Mouse (Mus musculus) heart, embryonic 11.5 days (tissue): ENCODE measurements around the gene Kynu. TPM values are rescaled to one million over a fixed set of nuclear protein-coding genes. Genes with fewer than 3 reads are reported as not detected.

Experiments
- ATAC-seq: fragments of 200-750 bp; cut with Nextera tagmentation; replicated peaks from 2 replicates; pipeline ENCODE4 v1.8.0; 2017; ENCODE audit warnings: moderate library complexity; ENCODE audit not compliant: insufficient number of reproducible peaks, low FRiP score, low TSS enrichment
- H3K27ac ChIP-seq: fragments of 300-500 bp; sonication (generic); 2 replicates; pipeline ENCODE4 v1.5.1; 2014; ENCODE audit warnings: mild to moderate bottlenecking, low read depth, low read length
- H3K27me3 ChIP-seq: fragments of 300-500 bp; sonication (generic); 2 replicates; pipeline ENCODE4 v1.6.1; 2014; ENCODE audit warnings: mild to moderate bottlenecking, low read length, mixed read lengths; ENCODE audit not compliant: control insufficient read depth, insufficient read depth
- H3K36me3 ChIP-seq: fragments of 300-500 bp; sonication (generic); 2 replicates; pipeline ENCODE4 v1.6.1; 2014; ENCODE audit warnings: mild to moderate bottlenecking, low read length, moderate library complexity, mixed read lengths; ENCODE audit not compliant: control insufficient read depth, insufficient read depth
- H3K4me1 ChIP-seq: fragments of 300-500 bp; sonication (generic); 2 replicates; pipeline ENCODE4 v1.6.1; 2014; ENCODE audit warnings: low read length; ENCODE audit not compliant: control insufficient read depth, insufficient read depth
- H3K4me2 ChIP-seq: fragments of 300-500 bp; sonication (generic); 2 replicates; pipeline ENCODE4 v1.6.1; 2014; ENCODE audit warnings: mild to moderate bottlenecking, moderate library complexity
- H3K4me3 ChIP-seq: fragments of 300-500 bp; sonication (generic); 2 replicates; pipeline ENCODE4 v1.5.1; 2014; ENCODE audit warnings: low read depth, low read length
- H3K9ac ChIP-seq: fragments of 300-500 bp; sonication (generic); 2 replicates; pipeline ENCODE4 v1.6.1; 2014; ENCODE audit warnings: mild to moderate bottlenecking, low read depth, low read length, moderate library complexity
- H3K9me3 ChIP-seq: fragments of 300-500 bp; sonication (generic); replicated peaks from 2 replicates; pipeline ENCODE4 v1.6.1; 2016; ENCODE audit warnings: low read length; ENCODE audit not compliant: control insufficient read depth
- WGBS: fragments of 180-500 bp; shearing (Covaris S2); extraction: QIAGEN DNeasy Blood & Tissue Kit; methylation state at CpG from one replicate; pipeline ENCODE4 v1.1.7; 2014; ENCODE audit not compliant: insufficient replicate concordance; 5-methylcytosine and 5-hydroxymethylcytosine counted together
- polyA plus RNA-seq: library from polyadenylated mRNA; unstranded; fragments of >200 nt; fragmentation: Nextera tagmentation; extraction: Ambion mirVana; gene quantifications from 2 replicates; pipeline ENCODE4 v1.2.1, GENCODE M21; 2014

Gene Kynu
- polyA plus RNA-seq, 1 experiment from 2014 or later = not detected

DNA sequence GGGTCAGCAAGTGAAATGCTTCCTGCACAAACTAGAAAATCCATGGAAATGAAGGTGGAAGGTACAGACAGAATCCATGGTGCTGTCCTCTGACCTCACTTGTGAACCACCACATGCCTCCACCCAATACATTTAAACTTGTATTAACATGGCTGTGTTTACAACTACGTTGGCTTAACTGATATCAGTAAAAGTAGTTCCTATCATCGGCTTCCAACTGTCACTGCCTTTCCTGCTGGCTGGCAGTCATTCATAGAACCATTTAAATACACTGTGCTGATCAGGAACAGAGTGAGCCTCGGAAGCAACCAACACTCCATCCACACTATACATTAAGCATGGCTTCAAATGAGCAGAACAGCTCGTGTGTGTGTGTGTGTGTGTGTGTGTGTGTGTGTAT is 120.1 kb downstream of the Kynu start:
- H3K9me3 ChIP-seq = no peaks in the 10 kb centered on the region
- H3K27me3 ChIP-seq = no peaks in the 10 kb centered on the region
- no peaks in the 10 kb centered on the region for H3K36me3 ChIP-seq
- no peak overlapping the region for H3K4me3 ChIP-seq
- no peak overlapping the region for H3K9ac ChIP-seq
- WGBS = 56% methylated on average over 4 of the region's 4 CpGs
- H3K4me2 ChIP-seq = no peak overlapping the region
- no peak for ATAC-seq
- no peak overlapping the region for H3K27ac ChIP-seq
- no peaks in the 10 kb centered on the region for H3K4me1 ChIP-seq

DNA sequence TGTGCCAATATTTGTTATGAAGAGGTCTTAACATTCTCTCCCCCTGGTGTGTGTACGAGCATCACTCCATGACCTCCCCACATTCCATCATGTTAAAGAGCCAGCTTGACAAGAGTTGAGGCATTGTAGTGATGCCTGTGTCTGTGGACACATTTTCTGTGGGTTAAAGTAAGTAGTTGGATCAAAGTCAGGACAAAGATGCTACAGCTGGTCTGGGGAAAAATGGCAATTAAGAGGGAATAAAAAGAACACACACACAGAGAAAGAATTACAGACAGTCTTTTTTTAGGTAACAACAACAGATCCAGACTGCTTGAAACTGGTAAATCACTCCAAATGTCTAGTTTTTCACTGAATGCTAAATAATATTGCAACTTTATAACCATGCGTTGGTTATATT is 135.3 kb downstream of the Kynu start:
- WGBS = 71% methylated on average over 2 of the region's 2 CpGs
- no peak for ATAC-seq
- Histone ChIP-seq H3K27ac (no peak overlapping the region), H3K27me3 (no peaks in the 10 kb centered on the region), H3K4me3 (no peak overlapping the region), H3K36me3 (no peaks in the 10 kb centered on the region), H3K9me3 (no peaks in the 10 kb centered on the region), H3K4me1 (no peaks in the 10 kb centered on the region), H3K9ac (no peak overlapping the region), H3K4me2 (no peak overlapping the region)

DNA sequence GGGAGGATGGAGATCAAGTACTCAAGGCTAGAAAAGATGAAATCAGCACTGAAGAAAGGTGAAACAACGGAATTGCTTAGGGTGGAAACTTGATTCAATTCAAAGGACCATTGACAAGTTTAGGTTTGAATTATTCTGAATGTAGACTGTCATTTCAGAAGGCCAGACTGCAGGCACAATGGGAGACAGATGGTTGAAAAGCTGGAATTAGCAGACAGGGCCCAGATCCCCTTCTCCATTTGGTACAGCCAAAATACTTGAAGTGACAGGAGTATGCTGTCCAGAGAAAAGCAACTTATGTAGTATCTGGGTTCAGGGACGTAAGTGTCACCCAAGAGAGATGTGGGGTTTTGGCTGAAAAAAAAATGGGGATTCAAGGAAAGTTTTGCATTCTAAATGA is 136.2 kb downstream of the Kynu start:
- Histone ChIP-seq H3K4me3 (no peak overlapping the region), H3K36me3 (no peaks in the 10 kb centered on the region), H3K4me1 (no peaks in the 10 kb centered on the region), H3K9me3 (no peaks in the 10 kb centered on the region), H3K4me2 (no peak overlapping the region), H3K27me3 (no peaks in the 10 kb centered on the region), H3K27ac (no peak overlapping the region), H3K9ac (no peak overlapping the region)
- 70% methylated on average over 2 of the region's 2 CpGs for WGBS
- no peak for ATAC-seq

DNA sequence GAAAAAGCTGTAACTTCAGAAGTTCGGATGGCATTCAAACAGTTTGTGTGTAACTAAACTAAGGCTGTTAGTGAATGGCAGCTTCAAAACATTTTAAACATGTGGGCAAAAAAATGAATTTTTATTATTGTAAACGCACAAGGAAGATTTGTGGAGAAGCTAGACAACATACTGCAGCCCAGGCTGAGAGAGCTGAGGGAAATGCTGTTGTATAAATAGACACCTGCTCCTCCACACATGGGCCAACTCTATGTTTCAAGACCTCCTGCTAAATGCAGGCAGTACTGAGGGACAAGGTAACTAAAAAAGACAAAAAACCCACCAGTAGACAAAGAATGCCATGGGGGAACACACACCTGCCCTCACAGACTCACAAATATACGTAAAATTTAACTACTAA is 140.5 kb downstream of the Kynu start:
- Histone ChIP-seq H3K4me1 (no peaks in the 10 kb centered on the region), H3K27me3 (no peaks in the 10 kb centered on the region), H3K27ac (no peak overlapping the region), H3K4me2 (no peak overlapping the region), H3K36me3 (no peaks in the 10 kb centered on the region), H3K9ac (no peak overlapping the region), H3K9me3 (no peaks in the 10 kb centered on the region), H3K4me3 (no peak overlapping the region)
- ATAC-seq = no peak
- WGBS = 76% methylated on average over 3 of the region's 3 CpGs

DNA sequence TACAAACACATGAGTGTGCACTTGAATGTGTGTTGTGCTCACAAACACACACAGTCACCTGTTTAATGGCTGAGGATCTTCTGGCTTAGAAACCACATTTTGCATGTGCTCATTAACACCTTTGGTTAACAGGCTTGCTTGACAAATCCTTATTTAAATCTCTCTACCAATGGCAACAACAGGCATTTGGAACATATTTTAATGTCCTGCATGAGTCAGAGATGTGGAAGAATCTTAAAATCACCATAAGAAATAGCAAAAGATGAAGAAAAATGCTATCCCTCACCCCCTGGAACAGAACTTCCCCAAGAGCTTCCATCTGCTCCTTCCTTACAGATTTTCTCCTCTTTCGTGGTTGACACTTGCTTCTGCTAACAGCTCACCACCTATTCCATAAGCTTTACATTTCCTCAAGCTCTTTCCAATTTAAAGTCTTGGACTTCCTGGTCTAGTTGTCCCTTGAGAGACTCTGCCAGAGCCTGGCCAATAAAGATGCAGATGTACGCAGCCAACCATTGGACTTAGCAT is 157.5 kb downstream of the Kynu start:
- H3K36me3 ChIP-seq = no peaks in the 10 kb centered on the region
- ATAC-seq = no peak
- H3K9ac ChIP-seq = no peak overlapping the region
- H3K27me3 ChIP-seq = no peaks in the 10 kb centered on the region
- no peak overlapping the region for H3K4me3 ChIP-seq
- H3K27ac ChIP-seq = no peak overlapping the region
- H3K9me3 ChIP-seq = no peaks in the 10 kb centered on the region
- 81% methylated on average over 2 of the region's 2 CpGs for WGBS
- H3K4me2 ChIP-seq = no peak overlapping the region
- H3K4me1 ChIP-seq = no peaks in the 10 kb centered on the region

DNA sequence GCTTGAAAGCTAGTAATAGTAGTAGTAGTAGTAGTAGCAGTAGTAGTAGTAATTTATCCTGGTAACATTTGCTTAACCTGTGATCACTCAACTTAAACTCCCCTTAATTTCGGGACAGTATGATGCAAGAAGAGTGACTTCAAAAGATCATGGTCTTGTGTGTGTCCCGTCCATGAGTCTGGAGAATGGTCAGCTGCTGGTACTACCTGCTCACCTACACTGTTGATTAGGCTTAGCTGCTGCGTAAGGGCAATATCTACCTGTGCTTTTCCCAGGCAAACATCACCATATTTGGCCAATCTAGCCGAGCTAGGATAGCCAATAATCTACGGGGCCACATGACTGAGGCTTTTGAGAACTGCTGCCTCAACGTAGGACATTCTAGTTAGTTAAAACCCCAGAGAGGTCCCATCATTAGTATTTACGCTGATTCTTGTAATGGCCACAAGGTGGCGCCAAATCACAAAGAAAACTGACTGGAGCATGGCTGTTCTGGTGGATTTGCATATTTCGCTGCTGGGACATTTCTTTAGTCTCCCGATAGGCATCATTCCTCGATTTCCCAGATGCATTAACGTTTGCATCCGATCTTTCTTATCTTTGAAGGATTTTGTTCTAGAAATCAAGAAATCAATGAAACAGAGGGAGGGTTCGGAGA is 167.4 kb downstream of the Kynu start:
- no peak overlapping the region for H3K9ac ChIP-seq
- 0 out of 2 replicates have a peak overlapping the region, but pooled peaks have one; percentile 8 for H3K4me3 ChIP-seq
- peak overlapping the region; percentile 52 for H3K4me2 ChIP-seq
- H3K4me1 ChIP-seq = no peaks in the 10 kb centered on the region
- no peaks in the 10 kb centered on the region for H3K9me3 ChIP-seq
- ATAC-seq = no peak
- H3K27me3 ChIP-seq = no peaks in the 10 kb centered on the region
- no peak overlapping the region for H3K27ac ChIP-seq
- no peaks in the 10 kb centered on the region for H3K36me3 ChIP-seq
- WGBS = 19% methylated on average over 14 of the region's 14 CpGs

DNA sequence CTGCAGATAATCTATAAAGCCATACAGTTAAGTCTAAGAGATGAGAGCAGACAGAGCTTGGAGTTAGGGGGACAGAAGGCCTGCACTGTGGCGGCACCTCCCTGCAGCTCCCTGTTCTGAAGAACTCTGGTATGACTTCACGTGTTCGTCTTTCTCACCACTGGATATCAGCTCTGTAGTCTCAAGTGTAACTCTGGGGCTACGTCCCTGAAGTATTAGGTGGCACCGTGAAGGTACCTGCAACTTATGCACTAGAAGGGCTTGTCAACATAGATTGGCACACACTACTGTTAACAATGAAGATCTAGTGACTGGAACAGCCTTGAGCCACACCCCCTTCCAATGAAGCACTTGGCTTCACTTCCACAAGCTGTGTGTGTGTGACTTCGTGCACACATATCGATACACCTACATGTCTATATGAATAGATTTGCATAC is 168.0 kb downstream of the Kynu start:
- Histone ChIP-seq H3K27me3 (no peaks in the 10 kb centered on the region), H3K27ac (no peak overlapping the region), H3K9ac (no peak overlapping the region), H3K36me3 (no peaks in the 10 kb centered on the region), H3K4me1 (no peaks in the 10 kb centered on the region), H3K9me3 (no peaks in the 10 kb centered on the region), H3K4me2 (peak overlapping the region; percentile 52), H3K4me3 (0 out of 2 replicates have a peak overlapping the region, but pooled peaks have one; percentile 8)
- 63% methylated on average over 7 of the region's 7 CpGs for WGBS
- ATAC-seq = no peak

DNA sequence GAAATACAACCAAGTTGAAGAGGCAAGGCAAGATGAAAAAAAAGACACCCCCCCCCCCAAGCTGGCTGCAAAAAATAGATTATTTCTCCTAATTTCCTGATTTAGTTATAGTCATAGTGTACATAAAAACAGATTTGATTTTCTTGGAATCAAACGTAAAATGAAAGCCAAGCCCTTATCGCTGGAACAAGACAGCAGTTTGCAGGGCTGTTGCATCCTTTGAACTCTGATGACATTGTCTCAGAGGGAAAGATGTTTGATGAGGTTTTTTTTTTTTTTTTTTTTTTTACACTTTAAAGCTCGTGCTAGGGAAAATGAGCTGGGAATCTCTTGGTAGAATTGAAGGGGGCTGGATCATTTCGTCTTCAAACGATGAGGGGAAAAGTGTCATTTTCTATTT is 172.1 kb downstream of the Kynu start:
- H3K9ac ChIP-seq = no peak overlapping the region
- no peaks in the 10 kb centered on the region for H3K4me1 ChIP-seq
- ATAC-seq = no peak
- H3K36me3 ChIP-seq = no peaks in the 10 kb centered on the region
- H3K4me3 ChIP-seq = no peak overlapping the region
- no peak overlapping the region for H3K4me2 ChIP-seq
- WGBS = 69% methylated on average over 5 of the region's 5 CpGs
- H3K27ac ChIP-seq = no peak overlapping the region
- H3K27me3 ChIP-seq = no peaks in the 10 kb centered on the region
- H3K9me3 ChIP-seq = no peaks in the 10 kb centered on the region

DNA sequence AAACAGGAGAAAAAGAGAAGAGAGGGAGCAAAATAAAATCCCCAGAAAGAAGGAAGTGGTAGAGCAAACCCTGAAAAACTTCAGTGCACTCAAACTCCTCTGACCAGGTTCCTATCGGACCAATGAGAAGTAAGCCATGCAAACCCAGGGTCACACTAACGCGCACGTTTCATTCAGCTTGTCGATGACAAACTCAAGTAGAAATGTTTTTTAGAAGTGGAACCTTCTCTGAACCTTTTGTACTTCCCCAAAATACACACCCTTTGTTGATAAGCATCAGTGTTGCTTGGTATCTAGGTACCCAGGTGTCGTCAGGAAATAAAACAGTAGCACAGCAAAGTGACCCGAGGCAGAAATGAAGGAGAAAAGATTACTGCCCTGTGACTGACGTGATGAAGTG is 172.6 kb downstream of the Kynu start:
- no peaks in the 10 kb centered on the region for H3K36me3 ChIP-seq
- 51% methylated on average over 8 of the region's 8 CpGs for WGBS
- H3K4me3 ChIP-seq = no peak overlapping the region
- H3K9ac ChIP-seq = no peak overlapping the region
- no peak overlapping the region for H3K4me2 ChIP-seq
- no peak for ATAC-seq
- H3K9me3 ChIP-seq = no peaks in the 10 kb centered on the region
- H3K27me3 ChIP-seq = no peaks in the 10 kb centered on the region
- no peak overlapping the region for H3K27ac ChIP-seq
- H3K4me1 ChIP-seq = no peaks in the 10 kb centered on the region
